Mouse (Mus musculus) forebrain, embryonic 16.5 days (tissue): ENCODE data around the gene Cdca4. TPM values are rescaled to one million over a fixed set of nuclear protein-coding genes. Genes with fewer than 3 reads are reported as not detected.
"Not testable (repeated sequence)": the region's sequence is repeated elsewhere in the genome, so short reads cannot be mapped to it uniquely, and the experiment has no call there.

Experiments
- ATAC-seq: fragments of 200-750 bp; cut with Nextera tagmentation; 2 replicates; pipeline ENCODE4 v1.8.0; 2017; ENCODE audit warnings: mild to moderate bottlenecking, moderate library complexity
- H3K27ac ChIP-seq: fragments of 300-500 bp; sonication (generic); 2 replicates; pipeline ENCODE4 v1.5.1; 2014; ENCODE audit warnings: low read length, control low read depth
- H3K27me3 ChIP-seq: fragments of 300-500 bp; sonication (generic); replicated peaks from 2 replicates; pipeline ENCODE4 v1.6.1; 2014; ENCODE audit warnings: low read length; ENCODE audit not compliant: control insufficient read depth, insufficient read depth
- H3K36me3 ChIP-seq: fragments of 300-500 bp; sonication (generic); 2 replicates; pipeline ENCODE4 v1.6.1; 2014; ENCODE audit not compliant: control insufficient read depth, insufficient read depth
- H3K4me1 ChIP-seq: fragments of 300-500 bp; sonication (generic); replicated peaks from 2 replicates; pipeline ENCODE4 v1.6.1; 2014; ENCODE audit warnings: low read length; ENCODE audit not compliant: control insufficient read depth, insufficient read depth
- H3K4me2 ChIP-seq: fragments of 300-500 bp; sonication (generic); 2 replicates; pipeline ENCODE4 v1.6.1; 2014; ENCODE audit warnings: mild to moderate bottlenecking, low read length, control low read depth
- H3K4me3 ChIP-seq: fragments of 300-500 bp; sonication (generic); replicated peaks from 2 replicates; pipeline ENCODE4 v1.5.1; 2014; ENCODE audit warnings: mild to moderate bottlenecking, low read length, control low read depth
- H3K9ac ChIP-seq: fragments of 300-500 bp; sonication (generic); replicated peaks from 2 replicates; pipeline ENCODE4 v1.6.1; 2014; ENCODE audit warnings: low read depth, low read length, control low read depth
- H3K9me3 ChIP-seq: fragments of 300-500 bp; sonication (generic); 2 replicates; pipeline ENCODE4 v1.6.1; 2016; ENCODE audit warnings: low read length; ENCODE audit not compliant: control insufficient read depth
- WGBS: fragments of 180-500 bp; shearing (Covaris S2); extraction: QIAGEN DNeasy Blood & Tissue Kit; methylation state at CpG from one replicate; pipeline ENCODE4 v1.1.7; 2014; 5-methylcytosine and 5-hydroxymethylcytosine counted together
- polyA plus RNA-seq: library from polyadenylated mRNA; unstranded; fragments of >200 nt; fragmentation: Nextera tagmentation; extraction: Ambion mirVana; gene quantifications from 2 replicates; pipeline ENCODE4 v1.2.1, GENCODE M21; 2015

Cdca4 gene
- polyA plus RNA-seq, 1 experiment from 2014 or later, result 71.0 TPM

DNA sequence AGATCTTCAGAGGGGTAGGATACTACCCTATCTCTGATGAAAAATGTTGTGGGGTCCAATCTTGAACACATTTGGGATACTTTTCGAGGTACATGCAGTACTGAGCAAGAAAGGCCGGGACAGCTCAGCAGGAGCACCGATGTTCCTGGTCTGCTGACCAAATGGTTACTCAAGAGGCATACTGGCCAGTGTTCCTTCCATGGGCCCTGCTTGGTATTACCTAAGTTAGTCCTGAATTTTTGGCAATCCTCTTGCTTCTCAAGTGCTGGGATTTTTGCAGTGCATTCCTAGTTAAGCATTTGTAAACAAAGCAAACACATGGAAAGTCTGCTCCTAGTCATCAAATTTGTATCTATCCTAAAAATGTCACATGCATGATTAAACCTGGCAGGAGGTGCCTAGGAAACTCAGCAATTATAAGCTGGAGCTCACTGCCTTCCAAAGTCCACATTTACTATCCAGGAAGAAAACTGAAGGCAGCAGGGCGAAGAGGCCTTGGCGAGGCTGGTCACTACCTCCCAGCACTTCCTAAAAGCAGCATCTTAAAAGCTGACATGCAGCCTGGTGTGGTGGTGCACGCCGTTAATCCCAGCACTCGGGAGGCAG, 10.1 kb downstream of the Cdca4 start:
- Histone ChIP-seq H3K27ac (no peak overlapping the region), H3K9me3 (no peaks in the 10 kb centered on the region), H3K27me3 (no peaks in the 10 kb centered on the region), H3K4me1 (peaks cover 10% of the 10 kb centered on the region), H3K4me2 (no peak overlapping the region), H3K36me3 (peaks cover 23% of the 10 kb centered on the region), H3K4me3 (no peak overlapping the region), H3K9ac (no peak overlapping the region)
- ATAC-seq, result no peak
- 91% methylated on average over 8 of the region's 8 CpGs for WGBS

DNA sequence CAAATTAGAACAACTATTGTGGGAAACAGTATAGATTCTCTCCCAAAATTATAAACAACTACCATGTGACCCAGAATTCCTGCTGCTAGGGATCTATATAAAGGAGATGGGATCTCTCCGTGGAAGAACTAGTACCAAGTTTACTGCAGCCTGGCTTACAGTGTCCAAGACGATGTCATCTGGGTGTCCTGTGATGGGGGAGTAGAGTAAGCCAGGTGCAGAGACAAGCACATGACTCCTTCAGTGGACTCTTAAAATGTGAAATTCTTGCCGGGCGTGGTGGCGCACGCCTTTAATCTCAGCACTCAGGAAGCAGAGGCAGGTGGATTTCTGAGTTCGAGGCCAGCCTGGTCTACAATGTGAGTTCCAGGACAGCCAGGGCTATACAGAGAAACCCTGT, 12.4 kb downstream of the Cdca4 start:
- ATAC-seq, H3K4me2 ChIP-seq, H3K4me3 ChIP-seq, H3K27me3 ChIP-seq, H3K9ac ChIP-seq, H3K9me3 ChIP-seq, H3K27ac ChIP-seq, H3K4me1 ChIP-seq: not testable (repeated sequence)
- H3K36me3 ChIP-seq, result peaks cover 23% of the 10 kb centered on the region
- WGBS, result 86% methylated on average over 7 of the region's 7 CpGs

DNA sequence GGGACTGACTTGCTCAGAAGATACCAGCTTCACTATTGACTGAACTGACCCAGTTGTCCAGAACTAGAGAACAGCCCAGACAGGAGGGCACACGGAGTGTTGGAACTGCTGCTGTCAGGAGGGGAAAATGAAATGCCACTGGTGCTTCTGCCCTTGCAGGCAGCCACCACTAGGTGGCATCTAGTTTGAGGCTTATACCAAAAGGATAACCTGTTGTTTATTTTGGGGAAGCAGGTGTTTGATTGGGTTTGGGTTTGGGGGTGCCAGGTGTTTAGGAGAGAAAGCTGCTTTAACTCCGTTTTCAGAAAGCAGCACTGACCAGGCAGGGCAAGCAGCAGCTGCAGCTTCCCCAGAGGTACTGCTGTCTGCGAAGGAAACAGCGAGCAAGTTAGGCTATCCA, 12.9 kb downstream of the Cdca4 start:
- H3K27me3 ChIP-seq, result no peaks in the 10 kb centered on the region
- H3K4me2 ChIP-seq, result no peak overlapping the region
- no peak overlapping the region for H3K27ac ChIP-seq
- no peak overlapping the region for H3K4me3 ChIP-seq
- WGBS, result 53% methylated on average over 4 of the region's 4 CpGs
- ATAC-seq, result no peak
- H3K9me3 ChIP-seq, result no peaks in the 10 kb centered on the region
- no peak overlapping the region for H3K9ac ChIP-seq
- peaks cover 20% of the 10 kb centered on the region for H3K36me3 ChIP-seq
- H3K4me1 ChIP-seq, result no peaks in the 10 kb centered on the region

DNA sequence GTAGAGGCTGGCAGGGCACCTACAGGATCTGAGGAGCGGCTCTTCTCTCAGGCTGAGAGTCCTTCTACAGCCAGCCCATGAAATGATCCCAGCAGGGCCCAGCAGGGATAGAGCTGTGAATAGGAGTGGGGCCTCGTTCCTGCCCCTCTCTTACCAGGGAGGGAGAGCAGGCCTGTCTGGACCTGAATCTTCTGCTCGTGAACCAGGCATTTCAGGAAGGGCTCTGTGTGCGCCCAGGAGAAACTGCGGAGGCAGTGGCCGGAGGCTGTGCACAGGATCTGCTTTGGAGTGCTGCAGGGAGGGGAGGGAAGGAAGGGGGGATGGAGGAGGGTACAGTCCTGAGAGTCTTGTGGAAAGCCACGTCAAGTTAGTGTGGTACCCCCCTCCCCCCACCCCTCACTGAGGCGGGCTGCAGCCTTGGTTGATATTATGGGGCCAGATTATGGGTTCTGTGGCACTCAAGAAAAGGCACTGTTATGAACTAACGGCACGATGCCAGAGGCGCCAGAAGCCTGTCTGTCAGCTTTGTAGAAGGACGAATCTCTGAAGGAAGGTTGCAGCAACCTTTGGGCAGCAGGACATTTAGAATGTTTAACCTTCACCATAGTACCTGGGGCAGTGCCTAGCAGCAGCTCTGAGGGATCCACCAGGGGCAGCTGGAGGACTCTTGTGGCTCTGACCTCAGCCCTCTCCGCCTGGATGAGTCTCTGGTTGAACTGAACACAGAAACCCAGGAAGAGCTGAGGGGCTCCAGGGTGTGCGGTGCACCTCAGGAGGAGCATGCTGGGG, 14.3 kb downstream of the Cdca4 start:
- H3K4me2 ChIP-seq, result no peak overlapping the region
- ATAC-seq, result no peak
- H3K36me3 ChIP-seq, result peaks cover 12% of the 10 kb centered on the region
- no peaks in the 10 kb centered on the region for H3K9me3 ChIP-seq
- H3K4me3 ChIP-seq, result no peak overlapping the region
- H3K4me1 ChIP-seq, result peaks cover under 1% of the 10 kb centered on the region
- no peak overlapping the region for H3K27ac ChIP-seq
- WGBS, result 77% methylated on average over 14 of the region's 14 CpGs
- H3K27me3 ChIP-seq, result no peaks in the 10 kb centered on the region
- H3K9ac ChIP-seq, result no peak overlapping the region

GRCm38 (mm10) chr12:112813370-112813769, 15.9 kb downstream of the Cdca4 start:
- Histone ChIP-seq H3K27ac (no peak overlapping the region), H3K4me2 (no peak overlapping the region), H3K36me3 (peaks cover 4% of the 10 kb centered on the region; the same call in 1 of the 2 replicates), H3K27me3 (no peaks in the 10 kb centered on the region), H3K4me3 (no peak overlapping the region), H3K4me1 (peaks cover 10% of the 10 kb centered on the region), H3K9ac (no peak overlapping the region), H3K9me3 (no peaks in the 10 kb centered on the region)
- WGBS, result 90% methylated on average over 7 of the region's 7 CpGs
- ATAC-seq, result no peak

DNA sequence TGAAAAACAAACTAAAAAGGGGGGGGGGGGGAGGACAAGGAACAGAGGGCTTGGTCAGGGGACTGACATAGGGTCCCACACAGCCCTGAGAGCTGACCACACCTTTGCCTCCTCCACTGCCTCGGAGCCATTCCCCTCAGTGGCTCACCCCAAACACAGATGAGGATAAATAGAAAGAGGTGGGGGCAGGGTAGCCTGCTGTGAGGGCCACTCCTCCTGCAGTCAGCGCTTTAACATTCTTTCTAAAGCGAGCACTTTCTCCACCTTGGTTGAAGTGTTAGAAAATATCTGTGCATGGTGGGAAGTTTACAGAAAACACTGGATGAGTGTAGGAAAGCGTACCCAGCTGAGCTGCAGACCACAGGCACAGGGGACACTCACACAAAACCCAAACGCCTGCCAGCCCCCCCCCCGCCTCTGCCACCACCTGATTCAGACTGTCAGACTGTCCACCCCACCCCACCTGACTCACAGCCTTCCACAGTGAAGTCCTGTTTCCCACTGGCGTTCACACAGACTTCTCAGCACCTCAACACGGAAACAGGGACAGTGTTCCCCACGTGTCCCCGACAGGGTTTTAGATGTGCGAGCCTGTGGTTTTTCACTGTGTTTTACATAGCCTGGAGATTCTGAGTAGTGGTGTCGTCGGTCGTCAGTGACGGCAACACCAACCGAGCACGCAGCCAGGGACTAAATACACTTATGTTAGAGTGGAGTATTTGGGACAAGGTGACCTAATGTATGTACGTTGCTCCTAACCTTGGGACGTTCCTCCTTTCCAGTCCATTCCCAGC, 18.9 kb downstream of the Cdca4 start:
- no peak overlapping the region for H3K9ac ChIP-seq
- H3K4me2 ChIP-seq, result no peak overlapping the region
- WGBS, result 64% methylated on average over 19 of the region's 19 CpGs
- ATAC-seq, result no peak
- H3K27ac ChIP-seq, result no peak overlapping the region
- no peak overlapping the region for H3K4me3 ChIP-seq
- no peaks in the 10 kb centered on the region for H3K36me3 ChIP-seq
- H3K27me3 ChIP-seq, result no peaks in the 10 kb centered on the region
- H3K4me1 ChIP-seq, result peaks cover 15% of the 10 kb centered on the region
- no peaks in the 10 kb centered on the region for H3K9me3 ChIP-seq

DNA sequence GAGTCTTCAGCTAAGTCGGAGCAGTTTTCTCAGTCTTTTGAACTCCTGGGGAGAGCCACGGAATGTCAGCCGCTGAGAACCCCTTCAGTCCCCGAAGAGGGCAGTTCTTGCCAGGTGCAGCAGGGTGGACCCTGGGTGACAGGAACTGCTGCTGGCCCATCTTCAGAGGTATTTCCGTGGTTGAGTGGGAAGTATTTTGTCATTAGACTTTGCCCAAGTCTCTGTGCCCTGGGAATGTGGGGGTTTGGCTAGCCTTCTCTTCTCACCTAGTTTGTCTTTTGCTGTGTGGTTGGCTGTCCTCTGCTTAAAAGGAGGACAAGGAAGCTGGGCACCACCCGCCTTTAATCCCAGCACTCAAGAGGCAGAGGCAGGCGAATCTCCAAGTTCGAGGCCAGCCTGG, 19.6 kb downstream of the Cdca4 start:
- peaks cover 15% of the 10 kb centered on the region for H3K4me1 ChIP-seq
- 24% methylated on average over 8 of the region's 8 CpGs for WGBS
- no peak for ATAC-seq

GRCm38 (mm10) chr12:112808587-112809364, 20.4 kb downstream of the Cdca4 start, which contains the start of gene Clba1:
Clba1 (plus strand) TSS chr12:112808937.
- peak within 1 kb of the TSS; percentile 65 for H3K9ac ChIP-seq
- no peaks in the 10 kb centered on the region for H3K36me3 ChIP-seq
- peak within 1 kb of the TSS; percentile 69 for H3K4me2 ChIP-seq
- H3K27ac ChIP-seq, result peak within 1 kb of the TSS; percentile 82
- ATAC-seq, result peak; percentile 97
- peaks cover 15% of the 10 kb centered on the region for H3K4me1 ChIP-seq
- peak within 1 kb of the TSS; percentile 67 for H3K4me3 ChIP-seq
- no peaks in the 10 kb centered on the region for H3K27me3 ChIP-seq
- no peaks in the 10 kb centered on the region for H3K9me3 ChIP-seq
- WGBS, result under 1% methylated on average over 61 of the region's 64 CpGs

More for the DNA sequence above, 19.6 kb downstream of the Cdca4 start:
- H3K4me3 ChIP-seq, result peak overlapping the region; percentile 67
- H3K27ac ChIP-seq, result no peak overlapping the region
- no peaks in the 10 kb centered on the region for H3K9me3 ChIP-seq
- no peaks in the 10 kb centered on the region for H3K36me3 ChIP-seq
- H3K27me3 ChIP-seq, result no peaks in the 10 kb centered on the region
- H3K9ac ChIP-seq, result peak overlapping the region; percentile 57
- H3K4me2 ChIP-seq, result peak overlapping the region; percentile 69
